Mouse (Mus musculus): ENCODE results near the gene Adm2. TPM values are rescaled to one million over a fixed set of nuclear protein-coding genes. Genes with fewer than 3 reads are reported as not detected.

Adm2 gene
- total RNA-seq, 1 experiment = 4.6 TPM

GRCm38 (mm10) chr15:89286582-89286981 lies 35.9 kb upstream of the Adm2 start:
- Histone ChIP-seq H3K9ac (ENCODE audit: insufficient read depth, low read depth, low read length, poor library complexity, severe bottlenecking) (no peak overlapping the region), H3K4me3 (ENCODE audit: insufficient read depth in 1 of 2, low read depth in 1 of 2, low read length in 2 of 2, poor library complexity in 1 of 2, severe bottlenecking in 1 of 2) (no peak overlapping the region), H3K27ac (ENCODE audit: insufficient read depth, low read depth, low read length, poor library complexity, severe bottlenecking) (no peak overlapping the region), H3K36me3 (ENCODE audit: control insufficient read depth, insufficient read depth, low read length, poor library complexity, severe bottlenecking) (peaks cover 45% of the 10 kb centered on the region), H3K9me3 (ENCODE audit: control insufficient read depth, insufficient read depth, low read depth, low read length) (no peaks in the 10 kb centered on the region), H3K4me1 (ENCODE audit: control insufficient read depth in 2 of 2, insufficient read depth in 2 of 2, low read length in 2 of 2, poor library complexity in 1 of 2) (peaks cover 3 to 8% of the 10 kb centered on the region in 2 experiments; a peak in 1 of 4 replicates)
- TF ChIP-seq HCFC1 (IDR thresholded peaks at IDR 0.05; ENCODE audit: borderline replicate concordance, insufficient read depth, low read length) (no peak), ZNF384 (IDR thresholded peaks at IDR 0.05; ENCODE audit: low read depth, low read length) (0 out of 2 replicates have a peak, but pooled peaks have one; percentile 21), MAFK (IDR thresholded peaks at IDR 0.05; ENCODE audit: insufficient read depth, low read depth, low read length) (no peak), ZC3H11A (IDR thresholded peaks at IDR 0.05; ENCODE audit: borderline replicate concordance, low read depth, low read length) (no peak)
- no peak for DNase-seq (ENCODE audit: low read depth, low spot score)
- in situ Hi-C loops (cut with MboI; ENCODE audit: low sequenced_read_pairs in 2 of 2, unreplicated experiment in 2 of 2) = no loop called here

DNA sequence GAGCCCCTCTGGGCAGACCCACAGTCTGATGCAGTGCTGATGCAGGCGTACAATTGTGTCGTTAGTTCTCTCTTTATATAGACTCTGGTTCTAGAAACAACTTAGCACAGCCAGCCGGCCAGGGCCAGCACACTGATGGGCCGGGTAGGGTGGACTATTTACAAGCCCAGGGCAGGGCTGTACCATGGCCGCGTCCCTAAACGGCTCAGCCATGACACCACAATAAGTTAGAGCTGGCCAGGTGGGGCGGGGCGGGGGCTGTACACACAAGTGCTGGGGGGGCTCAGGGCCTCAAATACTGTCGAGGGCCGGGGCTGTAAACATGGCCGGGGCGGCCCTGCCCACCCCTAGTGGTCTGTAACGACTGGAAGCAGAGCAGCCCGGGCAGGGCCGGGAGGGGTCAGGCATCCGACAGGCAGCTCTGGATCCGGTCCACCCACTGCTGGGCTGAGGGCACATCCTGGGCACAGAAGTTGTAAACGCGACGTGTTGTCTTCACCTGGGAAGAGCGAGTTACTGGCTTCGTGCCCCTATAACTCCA lies 34.2 kb upstream of the Adm2 start:
- no peak overlapping the region for H3K9ac ChIP-seq (ENCODE audit: insufficient read depth, low read depth, low read length, poor library complexity, severe bottlenecking)
- no peak for DNase-seq (ENCODE audit: low read depth, low spot score)
- in situ Hi-C loops (cut with MboI; ENCODE audit: low sequenced_read_pairs in 2 of 2, unreplicated experiment in 2 of 2) = no loop called here
- no peak for TF ChIP-seq ZNF384 (IDR thresholded peaks at IDR 0.05; ENCODE audit: low read depth, low read length)
- TF ChIP-seq CHD2 (IDR thresholded peaks at IDR 0.05; ENCODE audit: low read depth, low read length) = no peak
- no peak for TF ChIP-seq MAFK (IDR thresholded peaks at IDR 0.05; ENCODE audit: insufficient read depth, low read depth, low read length)
- no peak for TF ChIP-seq ZC3H11A (IDR thresholded peaks at IDR 0.05; ENCODE audit: borderline replicate concordance, low read depth, low read length)
- TF ChIP-seq HCFC1 (IDR thresholded peaks at IDR 0.05; ENCODE audit: borderline replicate concordance, insufficient read depth, low read length) = no peak
- no peaks in the 10 kb centered on the region for H3K4me1 ChIP-seq (ENCODE audit: control insufficient read depth in 2 of 2, insufficient read depth in 2 of 2, low read length in 2 of 2, poor library complexity in 1 of 2)
- H3K36me3 ChIP-seq (ENCODE audit: control insufficient read depth, insufficient read depth, low read length, poor library complexity, severe bottlenecking) = peaks cover 44% of the 10 kb centered on the region
- no peak overlapping the region for H3K27ac ChIP-seq (ENCODE audit: insufficient read depth, low read depth, low read length, poor library complexity, severe bottlenecking)
- H3K4me3 ChIP-seq (ENCODE audit: insufficient read depth in 1 of 2, low read depth in 1 of 2, low read length in 2 of 2, poor library complexity in 1 of 2, severe bottlenecking in 1 of 2) = no peak overlapping the region
- H3K9me3 ChIP-seq (ENCODE audit: control insufficient read depth, insufficient read depth, low read depth, low read length) = no peaks in the 10 kb centered on the region

- in situ Hi-C loops (cut with MboI; ENCODE audit: low sequenced_read_pairs in 2 of 2, unreplicated experiment in 2 of 2) = no loop called here
- Histone ChIP-seq H3K36me3 (ENCODE audit: control insufficient read depth, insufficient read depth, low read length, poor library complexity, severe bottlenecking) (peaks cover 53% of the 10 kb centered on the region), H3K9ac (ENCODE audit: insufficient read depth, low read depth, low read length, poor library complexity, severe bottlenecking) (no peak overlapping the region), H3K9me3 (ENCODE audit: control insufficient read depth, insufficient read depth, low read depth, low read length) (no peaks in the 10 kb centered on the region), H3K4me1 (ENCODE audit: control insufficient read depth in 2 of 2, insufficient read depth in 2 of 2, low read length in 2 of 2, poor library complexity in 1 of 2) (no peaks in the 10 kb centered on the region), H3K27ac (ENCODE audit: insufficient read depth, low read depth, low read length, poor library complexity, severe bottlenecking) (no peak overlapping the region), H3K4me3 (ENCODE audit: insufficient read depth in 1 of 2, low read depth in 1 of 2, low read length in 2 of 2, poor library complexity in 1 of 2, severe bottlenecking in 1 of 2) (no peak overlapping the region)
- no peak for TF ChIP-seq CHD2 (IDR thresholded peaks at IDR 0.05; ENCODE audit: low read depth, low read length)
- no peak for TF ChIP-seq HCFC1 (IDR thresholded peaks at IDR 0.05; ENCODE audit: borderline replicate concordance, insufficient read depth, low read length)
- no peak for TF ChIP-seq MAFK (IDR thresholded peaks at IDR 0.05; ENCODE audit: insufficient read depth, low read depth, low read length)
- no peak for TF ChIP-seq ZC3H11A (IDR thresholded peaks at IDR 0.05; ENCODE audit: borderline replicate concordance, low read depth, low read length)
- TF ChIP-seq ZNF384 (IDR thresholded peaks at IDR 0.05; ENCODE audit: low read depth, low read length) = no peak
- DNase-seq (ENCODE audit: low read depth, low spot score) = no peak
Observed at GRCm38 (mm10) chr15:89289455-89289854, 33.1 kb upstream of the Adm2 start.

DNA sequence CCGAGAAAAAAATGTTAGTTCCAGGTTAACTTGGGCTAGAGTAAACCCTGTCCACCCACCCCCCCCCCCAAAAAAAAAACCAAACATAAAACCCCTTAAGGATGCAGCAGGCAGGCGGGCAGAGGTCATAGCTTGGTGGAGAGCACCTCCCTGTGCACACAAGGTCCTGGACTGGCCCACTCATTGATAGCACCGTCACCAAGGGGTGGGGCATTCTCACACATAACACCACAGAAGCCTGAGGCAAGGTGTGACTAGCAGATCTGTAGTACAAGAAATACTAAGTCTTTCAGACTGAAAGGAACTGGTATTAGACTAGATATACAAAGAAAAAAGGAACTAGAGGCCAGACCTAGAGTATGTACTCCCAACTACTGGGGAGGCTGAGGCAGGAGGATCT lies 31.0 kb upstream of the Adm2 start:
- Histone ChIP-seq H3K4me3 (ENCODE audit: insufficient read depth in 1 of 2, low read depth in 1 of 2, low read length in 2 of 2, poor library complexity in 1 of 2, severe bottlenecking in 1 of 2) (no peak overlapping the region), H3K9ac (ENCODE audit: insufficient read depth, low read depth, low read length, poor library complexity, severe bottlenecking) (no peak overlapping the region), H3K36me3 (ENCODE audit: control insufficient read depth, insufficient read depth, low read length, poor library complexity, severe bottlenecking) (peaks cover 61% of the 10 kb centered on the region), H3K4me1 (ENCODE audit: control insufficient read depth in 2 of 2, insufficient read depth in 2 of 2, low read length in 2 of 2, poor library complexity in 1 of 2) (no peaks in the 10 kb centered on the region), H3K9me3 (ENCODE audit: control insufficient read depth, insufficient read depth, low read depth, low read length) (no peaks in the 10 kb centered on the region), H3K27ac (ENCODE audit: insufficient read depth, low read depth, low read length, poor library complexity, severe bottlenecking) (no peak overlapping the region)
- in situ Hi-C loops (cut with MboI; ENCODE audit: low sequenced_read_pairs in 2 of 2, unreplicated experiment in 2 of 2) = no loop called here
- no peak for TF ChIP-seq CHD2 (IDR thresholded peaks at IDR 0.05; ENCODE audit: low read depth, low read length)
- no peak for TF ChIP-seq HCFC1 (IDR thresholded peaks at IDR 0.05; ENCODE audit: borderline replicate concordance, insufficient read depth, low read length)
- no peak for TF ChIP-seq ZC3H11A (IDR thresholded peaks at IDR 0.05; ENCODE audit: borderline replicate concordance, low read depth, low read length)
- DNase-seq (ENCODE audit: low read depth, low spot score) = no peak

DNA sequence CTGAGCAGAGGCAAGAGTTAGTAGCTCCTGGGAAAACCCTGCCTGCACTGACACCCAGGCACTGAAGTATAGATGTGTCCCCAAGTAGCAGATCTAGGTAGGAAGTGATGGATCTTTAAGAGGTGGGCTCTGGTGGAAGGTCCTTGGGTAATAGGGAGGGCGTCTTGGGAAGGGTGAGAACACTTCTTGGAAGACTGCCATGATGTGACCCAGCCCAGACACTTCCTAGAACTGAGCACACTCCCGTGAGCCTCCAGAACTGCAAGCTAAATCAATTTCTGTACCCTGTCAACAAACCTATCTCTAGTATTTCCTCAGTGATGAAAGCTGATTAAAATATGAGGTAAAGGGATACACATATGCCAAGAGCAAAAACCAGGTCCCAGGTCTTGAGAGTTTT lies 29.7 kb upstream of the Adm2 start:
- in situ Hi-C loops (cut with MboI; ENCODE audit: low sequenced_read_pairs in 2 of 2, unreplicated experiment in 2 of 2) = no loop called here
- Histone ChIP-seq H3K9ac (ENCODE audit: insufficient read depth, low read depth, low read length, poor library complexity, severe bottlenecking) (no peak overlapping the region), H3K36me3 (ENCODE audit: control insufficient read depth, insufficient read depth, low read length, poor library complexity, severe bottlenecking) (peaks cover 57% of the 10 kb centered on the region), H3K4me1 (ENCODE audit: control insufficient read depth in 2 of 2, insufficient read depth in 2 of 2, low read length in 2 of 2, poor library complexity in 1 of 2) (no peaks in the 10 kb centered on the region), H3K9me3 (ENCODE audit: control insufficient read depth, insufficient read depth, low read depth, low read length) (no peaks in the 10 kb centered on the region), H3K4me3 (ENCODE audit: insufficient read depth in 1 of 2, low read depth in 1 of 2, low read length in 2 of 2, poor library complexity in 1 of 2, severe bottlenecking in 1 of 2) (no peak overlapping the region), H3K27ac (ENCODE audit: insufficient read depth, low read depth, low read length, poor library complexity, severe bottlenecking) (no peak overlapping the region)
- no peak for TF ChIP-seq MAFK (IDR thresholded peaks at IDR 0.05; ENCODE audit: insufficient read depth, low read depth, low read length)
- TF ChIP-seq HCFC1 (IDR thresholded peaks at IDR 0.05; ENCODE audit: borderline replicate concordance, insufficient read depth, low read length) = no peak
- no peak for TF ChIP-seq ZC3H11A (IDR thresholded peaks at IDR 0.05; ENCODE audit: borderline replicate concordance, low read depth, low read length)
- no peak for TF ChIP-seq ZNF384 (IDR thresholded peaks at IDR 0.05; ENCODE audit: low read depth, low read length)
- TF ChIP-seq CHD2 (IDR thresholded peaks at IDR 0.05; ENCODE audit: low read depth, low read length) = no peak
- no peak for DNase-seq (ENCODE audit: low read depth, low spot score)

Measured in ES-E14 (cell line).